Mouse (Mus musculus) Muller cell, postnatal 12 days (primary cell): ENCODE measurements around the gene Pramel4.
"Not testable (repeated sequence)": the region's sequence is repeated elsewhere in the genome, so short reads cannot be mapped to it uniquely, and the experiment has no call there.

Experiments
- DNase-seq: peaks from one replicate; pipeline ENCODE4 v3.0.0-alpha.2; 2015; ENCODE audit errors: inconsistent ontology term

The Pramel4 gene

DNA sequence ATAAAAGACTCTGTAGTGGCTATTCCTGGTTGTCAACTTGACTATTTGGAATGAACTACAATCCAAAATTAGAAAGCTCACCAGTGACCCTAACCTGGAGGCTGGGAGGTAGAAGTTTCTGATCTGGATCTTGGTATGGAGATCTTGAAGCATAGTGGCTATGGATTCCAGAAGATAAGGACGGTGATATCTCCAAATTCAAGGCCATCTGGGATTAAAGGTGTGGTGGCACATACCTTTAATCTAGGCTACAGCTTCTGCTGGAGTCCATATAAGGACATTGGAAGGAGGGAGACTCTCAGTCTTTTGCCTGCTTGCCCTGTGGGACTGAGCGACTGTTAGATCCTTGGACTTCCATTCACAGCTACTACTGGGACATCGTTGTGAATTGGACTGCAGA lies at the start of gene Pramel4:
Gene Pramel4 (plus strand): TSS at position 301 of the 400 bp plus-strand sequence.
- DNase-seq = not testable (repeated sequence)

DNA sequence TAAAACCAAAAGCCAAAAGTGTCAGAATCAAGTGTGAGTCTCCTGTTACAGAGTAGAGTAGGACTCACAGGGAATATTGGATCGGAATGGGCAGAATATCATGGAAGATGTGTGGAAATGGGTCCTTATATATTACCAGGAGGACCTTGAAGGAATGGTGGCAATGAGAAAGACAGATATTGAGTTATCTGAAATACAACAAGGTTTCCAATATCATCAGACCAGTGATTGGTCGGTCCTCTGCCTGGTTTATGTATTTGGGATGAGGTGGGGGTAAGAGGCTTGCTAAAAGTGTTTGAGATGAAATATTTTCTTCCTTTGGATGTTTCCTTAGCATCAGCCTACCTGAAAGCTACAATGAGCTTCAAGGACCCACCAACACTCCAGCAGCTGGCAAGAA lies 47.2 kb downstream of the Pramel4 start, which contains the start of gene Gm13102:
Gene Gm13102 (plus strand): TSS at position 301 of the 400 bp plus-strand sequence.
- DNase-seq = not testable (repeated sequence)
